Comparison of ENCODE assay signal across 29 mouse cellular contexts in the genomic region with DNA sequence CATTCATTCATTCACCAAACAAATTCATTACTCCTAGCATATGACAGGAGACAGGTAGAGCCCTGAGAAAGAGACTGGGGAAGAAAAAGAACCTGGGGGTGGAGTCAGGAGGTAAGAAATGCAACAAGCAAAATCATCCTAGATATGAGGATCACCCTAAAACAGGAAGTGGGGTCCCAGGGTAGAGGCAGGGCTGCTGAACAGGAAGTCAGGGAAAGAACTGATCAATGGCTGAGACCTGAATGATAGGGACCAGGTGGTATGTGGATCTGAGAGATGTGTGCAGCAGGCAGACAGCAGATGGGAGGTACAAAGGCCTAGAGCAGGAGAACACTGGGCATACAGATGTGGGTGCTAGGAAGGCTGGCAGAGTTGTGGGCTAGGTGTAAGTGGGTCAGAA.
DNase-seq lines count a peak whose midpoint lies in the region; ATAC-seq and TF ChIP-seq lines count a peak whose summit lies in the region.
"Had no signal": no experiment of that assay in that cellular context is flagged by ENCODE, and none has a peak within 500 bp of the region (broad histone marks: within the 10 kb centered on the region; RNA-seq: fewer than 3 reads in every experiment).

No protein-coding gene starts in this region.

- TF ChIP-seq POLR2A in MEL (IDR thresholded peaks at IDR 0.05; ENCODE audit: control insufficient read depth in 1 of 2, insufficient read depth in 1 of 2, low read depth in 1 of 2, low read length in 2 of 2, poor library complexity in 1 of 2), result no peak

- H3K4me1 ChIP-seq in G1E (ENCODE audit: insufficient read depth, low read depth, low read length) (no peaks in the 10 kb centered on the region), MEL (ENCODE audit: control insufficient read depth in 1 of 2, insufficient read depth in 2 of 2, low read length in 2 of 2) (no peaks in the 10 kb centered on the region)
- H3K4me1 ChIP-seq in midbrain, embryonic 11.5 days (ENCODE audit: control insufficient read depth, insufficient read depth, low read length), result no peaks in the 10 kb centered on the region
- H3K4me1 ChIP-seq: forebrain, embryonic 15.5 days; hindbrain, embryonic 13.5 days had no signal

- H3K9me3 ChIP-seq in G1E (replicated peaks) (no peaks in the 10 kb centered on the region), MEL (replicated peaks; ENCODE audit: insufficient read depth, low read length) (no peaks in the 10 kb centered on the region)
- no peaks in the 10 kb centered on the region for H3K9me3 ChIP-seq in midbrain, embryonic 11.5 days (ENCODE audit: control insufficient read depth, low read length)
- H3K9me3 ChIP-seq: embryonic facial prominence, embryonic 10.5 days; embryonic facial prominence, embryonic 13.5 days; forebrain, embryonic 12.5 days; forebrain, embryonic 15.5 days; heart, embryonic 12.5 days; heart, embryonic 15.5 days; hindbrain, embryonic 10.5 days; hindbrain, embryonic 13.5 days had no signal

- TF ChIP-seq EP300 in MEL (IDR thresholded peaks at IDR 0.05; ENCODE audit: low read depth in 1 of 2, low read length in 2 of 2), result no peak

- H3K9ac ChIP-seq in MEL (ENCODE audit: control insufficient read depth, low read depth, low read length, poor library complexity, severe bottlenecking), result no peak overlapping the region
- no peak overlapping the region for H3K9ac ChIP-seq in midbrain, embryonic 11.5 days (ENCODE audit: low read length)
- H3K9ac ChIP-seq: embryonic facial prominence, embryonic 13.5 days; forebrain, embryonic 12.5 days; forebrain, embryonic 15.5 days; heart, embryonic 12.5 days; heart, embryonic 15.5 days; hindbrain, embryonic 13.5 days had no signal

- H3K27ac ChIP-seq in MEL (ENCODE audit: control insufficient read depth, low read depth, low read length), result no peak overlapping the region
- H3K27ac ChIP-seq in midbrain, embryonic 11.5 days (ENCODE audit: low read depth, low read length), result no peak overlapping the region
- H3K27ac ChIP-seq: embryonic facial prominence, embryonic 13.5 days; forebrain, embryonic 12.5 days; forebrain, embryonic 15.5 days; heart, adult 2 months; hindbrain, embryonic 10.5 days; hindbrain, embryonic 13.5 days; hindbrain, postnatal 0 days had no signal

- no peak for TF ChIP-seq RAD21 in MEL (IDR thresholded peaks at IDR 0.05; ENCODE audit: low read depth, low read length)

- DNase-seq in G1E (ENCODE audit: low spot score) (peak; percentile 16), MEL (ENCODE audit: low read depth, low spot score) (peak; percentile 3)
- DNase-seq in testis, postnatal 14 days (ENCODE audit: low spot score), result no peak
- no peak for DNase-seq in midbrain, embryonic 11.5 days (ENCODE audit: low spot score, missing footprints)
- no peak for DNase-seq in thymus, postnatal 36 days
- DNase-seq: adrenal gland, adult 2 months; adrenal gland, postnatal 14 days; cerebellum, adult 11 months; cerebellum, adult 2 months; cerebellum, adult 9-11 months; cerebellum, postnatal 25 days; embryo, embryonic 11 days; gastrocnemius, postnatal 25 days; heart, adult 2 months; heart, postnatal 10 days; heart, postnatal 36 days had no signal

- no peak overlapping the region for H3K4me2 ChIP-seq in midbrain, embryonic 11.5 days
- H3K4me2 ChIP-seq: embryonic facial prominence, embryonic 13.5 days; forebrain, embryonic 12.5 days; forebrain, embryonic 15.5 days; heart, embryonic 12.5 days; heart, embryonic 15.5 days; hindbrain, embryonic 13.5 days had no signal

- TF ChIP-seq CTCF in G1E (IDR thresholded peaks at IDR 0.05; ENCODE audit: low read depth, low read length), result no peak
- no peak for TF ChIP-seq CTCF in MEL (IDR thresholded peaks at IDR 0.05 in 2 of 3, conservative IDR thresholded peaks at IDR 0.05 in 1 of 3; ENCODE audit: control insufficient read depth in 1 of 3, insufficient read depth in 1 of 3, low read depth in 2 of 3, low read length in 3 of 3, poor library complexity in 1 of 3, severe bottlenecking in 1 of 3)

- H3K27me3 ChIP-seq in G1E (ENCODE audit: insufficient read depth, low read length), result 0 out of 2 replicates have a peak, but pooled peaks cover 4% of the 10 kb centered on the region
- H3K27me3 ChIP-seq in MEL (ENCODE audit: control insufficient read depth in 1 of 2, insufficient read depth in 2 of 2, low read length in 2 of 2), result no peaks in the 10 kb centered on the region
- H3K27me3 ChIP-seq in midbrain, embryonic 11.5 days (ENCODE audit: control insufficient read depth, insufficient read depth, low read length), result no peaks in the 10 kb centered on the region
- H3K27me3 ChIP-seq: embryonic facial prominence, embryonic 13.5 days; forebrain, embryonic 12.5 days; forebrain, embryonic 15.5 days; heart, embryonic 12.5 days; heart, embryonic 15.5 days; hindbrain, embryonic 13.5 days had no signal

- no peak for ATAC-seq in G1E (ENCODE audit: extremely low read depth, insufficient number of reproducible peaks, low FRiP score, poor library complexity, severe bottlenecking)
- ATAC-seq in megakaryocyte, adult 5-6 weeks (ENCODE audit: poor library complexity, severe bottlenecking), result peak; percentile 47
- ATAC-seq in midbrain, embryonic 11.5 days (ENCODE audit: low FRiP score), result no peak
- ATAC-seq: CD4-positive, CD25-positive, alpha-beta regulatory T cell, adult 4 months; forebrain, embryonic 15.5 days; hindbrain, postnatal 0 days; inflammation-experienced regulatory T-cells, adult 6 months had no signal

- no peak overlapping the region for H3K4me3 ChIP-seq in G1E (ENCODE audit: low read depth, low read length)
- H3K4me3 ChIP-seq in MEL (ENCODE audit: control insufficient read depth in 1 of 2, insufficient read depth in 1 of 2, low read depth in 2 of 2, low read length in 2 of 2), result no peak overlapping the region
- no peak overlapping the region for H3K4me3 ChIP-seq in midbrain, embryonic 11.5 days (ENCODE audit: low read depth, low read length)
- H3K4me3 ChIP-seq: embryonic facial prominence, embryonic 10.5 days; embryonic facial prominence, embryonic 13.5 days; erythroblast, embryonic 14.5 days; forebrain, embryonic 12.5 days; forebrain, embryonic 15.5 days; heart, adult 2 months; heart, embryonic 12.5 days; heart, embryonic 15.5 days; hindbrain, embryonic 10.5 days; hindbrain, embryonic 13.5 days had no signal

- H3K36me3 ChIP-seq in G1E (replicated peaks) (no peaks in the 10 kb centered on the region), MEL (ENCODE audit: control insufficient read depth in 1 of 2, insufficient read depth in 2 of 2, low read length in 2 of 2) (no peaks in the 10 kb centered on the region)
- no peaks in the 10 kb centered on the region for H3K36me3 ChIP-seq in midbrain, embryonic 11.5 days (ENCODE audit: control insufficient read depth, insufficient read depth, low read length)
- H3K36me3 ChIP-seq: embryonic facial prominence, embryonic 10.5 days; embryonic facial prominence, embryonic 13.5 days; forebrain, embryonic 12.5 days; forebrain, embryonic 15.5 days; heart, embryonic 12.5 days; heart, embryonic 15.5 days; hindbrain, embryonic 10.5 days; hindbrain, embryonic 13.5 days had no signal

- no peaks in the 10 kb centered on the region for H3K79me2 ChIP-seq in MEL (ENCODE audit: control insufficient read depth, insufficient read depth, low read length, poor library complexity)

TF ChIP-seq in MEL, 35 proteins besides CTCF, POLR2A, EP300 and RAD21:
- TF ChIP-seq SMC3 (IDR thresholded peaks at IDR 0.05; ENCODE audit: low read depth, low read length) (no peak), HCFC1 (IDR thresholded peaks at IDR 0.05; ENCODE audit: low read depth, low read length) (no peak), MAFK (IDR thresholded peaks at IDR 0.05; ENCODE audit: borderline replicate concordance, low read depth, low read length) (no peak), MAZ (IDR thresholded peaks at IDR 0.05; ENCODE audit: low read depth, low read length) (no peak), ZNF384 (IDR thresholded peaks at IDR 0.05; ENCODE audit: low read depth, low read length) (no peak), BHLHE40 (IDR thresholded peaks at IDR 0.05; ENCODE audit: borderline replicate concordance, low read depth, low read length) (no peak), MEF2A (IDR thresholded peaks at IDR 0.05; ENCODE audit: extremely low read depth, insufficient replicate concordance, low read depth, low read length, poor library complexity, severe bottlenecking) (no peak), ELF1 (IDR thresholded peaks at IDR 0.05; ENCODE audit: low read depth, low read length) (no peak), ZKSCAN1 (IDR thresholded peaks at IDR 0.05; ENCODE audit: low read depth, low read length) (no peak), POLR2AphosphoS2 (IDR thresholded peaks at IDR 0.05; ENCODE audit: low read length) (no peak), TAL1 (IDR thresholded peaks at IDR 0.05; ENCODE audit: low read length) (no peak)

Comparison
In these comparisons a context has a peak if more than half of its experiments do, and no peak if none do; other contexts are left out.
1. DNase-seq: peak in G1E (single experiment) and MEL (single experiment); none in testis, postnatal 14 days (single experiment), midbrain, embryonic 11.5 days (single experiment) and thymus, postnatal 36 days (0 of 2).